Mouse (Mus musculus): Measurements from ENCODE around the gene Acvr2a. TPM values are rescaled to one million over a fixed set of nuclear protein-coding genes. Genes with fewer than 3 reads are reported as not detected.

Gene Acvr2a
- polyA plus RNA-seq, 1 experiment from 2014 or later: 19.1 TPM

Other genes with a start within 250 kb of the Acvr2a start
- gene Mbd5, start 135.4 kb downstream of the Acvr2a start, polyA plus RNA-seq (2014; fragmentation: Nextera tagmentation; extraction: Ambion mirVana): 27.9 and 29.9 TPM in 2 replicates
- 107 and 119 TPM in 2 replicates for gene Orc4, start 136.2 kb downstream of the Acvr2a start, polyA plus RNA-seq (2014; fragmentation: Nextera tagmentation; extraction: Ambion mirVana)